Mouse (Mus musculus) limb, embryonic 14.5 days (tissue): Measurements from ENCODE around the gene Atoh1. TPM values are rescaled to one million over a fixed set of nuclear protein-coding genes. Genes with fewer than 3 reads are reported as not detected.

Experiments used
- ATAC-seq: fragments of 200-750 bp; cut with Nextera tagmentation; 2 replicates; pipeline ENCODE4 v1.8.0; 2017; ENCODE audit warnings: low read depth, moderate number of reproducible peaks, moderate TSS enrichment; ENCODE audit not compliant: low FRiP score
- DNase-seq: peaks from one replicate; pipeline ENCODE4 v3.0.0-alpha.2; 2015; ENCODE audit warnings: low spot score
- H3K27ac ChIP-seq: fragments of 300-500 bp; sonication (generic); replicated peaks from 2 replicates; pipeline ENCODE4 v1.5.1; 2014; ENCODE audit warnings: low read depth, mild to moderate bottlenecking, low read length, moderate library complexity, mixed read lengths
- H3K27me3 ChIP-seq: fragments of 300-500 bp; sonication (generic); 2 replicates; pipeline ENCODE4 v1.6.1; 2014; ENCODE audit warnings: low read length, mixed read lengths; ENCODE audit not compliant: control insufficient read depth, insufficient read depth
- H3K36me3 ChIP-seq: fragments of 300-500 bp; sonication (generic); 2 replicates; pipeline ENCODE4 v1.6.1; 2014; ENCODE audit warnings: mild to moderate bottlenecking, low read length, moderate library complexity, mixed read lengths; ENCODE audit not compliant: control insufficient read depth, insufficient read depth
- H3K4me1 ChIP-seq: fragments of 300-500 bp; sonication (generic); 2 replicates; pipeline ENCODE4 v1.6.1; 2014; ENCODE audit warnings: antibody characterized with exemption, low read length, mixed read lengths; ENCODE audit not compliant: control insufficient read depth, insufficient read depth
- H3K4me2 ChIP-seq: fragments of 300-500 bp; sonication (generic); replicated peaks from 2 replicates; pipeline ENCODE4 v1.6.1; 2014; ENCODE audit warnings: low read depth, mild to moderate bottlenecking, low read length, moderate library complexity; ENCODE audit not compliant: severe bottlenecking
- H3K4me3 ChIP-seq: fragments of 300-500 bp; sonication (generic); replicated peaks from 2 replicates; pipeline ENCODE4 v1.5.1; 2014; ENCODE audit warnings: low read length
- H3K9ac ChIP-seq: fragments of 300-500 bp; sonication (generic); 2 replicates; pipeline ENCODE4 v1.6.1; 2014; ENCODE audit warnings: mild to moderate bottlenecking, low read depth, low read length, moderate library complexity; ENCODE audit not compliant: severe bottlenecking
- H3K9me3 ChIP-seq: fragments of 300-500 bp; sonication (generic); 2 replicates; pipeline ENCODE4 v1.6.1; 2016; ENCODE audit warnings: low read length; ENCODE audit not compliant: control insufficient read depth
- POLR2A ChIP-seq: fragments of 200-500 bp; IDR thresholded peaks from 2 replicates; pipeline ENCODE4 v1.8.0; 2012; ENCODE audit warnings: inconsistent platforms, mild to moderate bottlenecking, moderate library complexity, borderline replicate concordance; ENCODE audit not compliant: insufficient read depth, insufficient read length; ENCODE audit errors: extremely low read depth
- WGBS: fragments of 180-500 bp; shearing (Covaris S2); extraction: QIAGEN DNeasy Blood & Tissue Kit; methylation state at CpG from one replicate; pipeline ENCODE4 v1.1.7; 2014; 5-methylcytosine and 5-hydroxymethylcytosine counted together
- polyA plus RNA-seq, 2 experiments: library from polyadenylated mRNA; depleted of rRNA in 1 of 2; stranded (reverse) in 1 of 2; unstranded in 1 of 2; fragments of >200 nt; fragmentation: Nextera tagmentation in 1 of 2; extraction: Ambion mirVana in 1 of 2; gene quantifications; 2 replicates each; pipeline versions ENCODE4 v1.2.1 to v1.2.3; 2012 to 2014

Atoh1 gene
- polyA plus RNA-seq, 2 experiments = 0.04 to 0.14 TPM

- no peak for TF ChIP-seq POLR2A
- Histone ChIP-seq H3K9me3 (no peaks in the 10 kb centered on the region), H3K4me3 (no peak overlapping the region), H3K27me3 (no peaks in the 10 kb centered on the region), H3K4me1 (no peaks in the 10 kb centered on the region), H3K36me3 (no peaks in the 10 kb centered on the region), H3K27ac (no peak overlapping the region), H3K9ac (no peak overlapping the region), H3K4me2 (no peak overlapping the region)
- DNase-seq = no peak
- WGBS = 80% methylated on average over 2 of the region's 2 CpGs
- no peak for ATAC-seq
Observed at GRCm38 (mm10) chr6:64703659-64704058, 25.3 kb upstream of the Atoh1 start.

DNA sequence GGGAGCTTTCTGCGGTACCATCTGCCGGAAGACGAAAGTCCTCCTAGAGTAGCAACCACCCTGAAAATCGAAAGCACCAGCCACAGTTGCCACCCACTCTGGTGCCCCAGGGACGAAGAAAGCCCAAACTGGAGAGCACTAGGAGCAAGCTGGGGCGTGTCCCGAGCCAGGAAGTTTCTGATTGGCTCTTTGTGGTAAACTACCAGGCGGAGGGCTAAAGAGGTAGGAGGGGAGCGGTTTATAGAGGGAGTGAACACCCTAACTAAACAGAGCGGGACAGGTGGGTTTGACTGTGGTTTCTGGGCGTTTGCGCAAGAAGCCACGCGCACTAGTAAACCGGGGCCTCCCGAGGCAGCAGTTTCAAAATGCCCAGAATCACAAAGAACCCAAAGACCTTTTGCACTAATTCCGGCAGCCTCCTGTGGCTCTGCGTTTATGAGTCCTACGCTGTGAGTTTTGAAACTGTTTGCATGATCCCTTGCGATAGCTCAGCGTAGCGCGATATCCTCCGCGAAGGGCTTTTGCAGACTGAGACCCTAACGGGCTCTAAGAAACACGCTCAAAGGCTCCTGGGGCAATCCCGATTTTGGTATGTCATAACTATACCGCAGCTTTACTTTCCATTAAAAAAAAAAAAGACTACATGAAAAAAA, 1.0 kb upstream of the Atoh1 start:
- DNase-seq (no peak), ATAC-seq (no peak)
- Histone ChIP-seq H3K9me3 (no peaks in the 10 kb centered on the region), H3K27me3 (peaks cover 57% of the 10 kb centered on the region), H3K27ac (no peak overlapping the region), H3K36me3 (no peaks in the 10 kb centered on the region), H3K4me2 (peak overlapping the region; percentile 80), H3K4me3 (peak overlapping the region; percentile 41), H3K9ac (no peak overlapping the region), H3K4me1 (peaks cover 14% of the 10 kb centered on the region)
- no peak for TF ChIP-seq POLR2A
- WGBS = under 1% methylated on average over 29 of the region's 29 CpGs

GRCm38 (mm10) chr6:64729231-64730011, 496 bp downstream of the Atoh1 start:
- TF ChIP-seq POLR2A = no peak
- 1% methylated on average over 47 of the region's 53 CpGs for WGBS

DNA sequence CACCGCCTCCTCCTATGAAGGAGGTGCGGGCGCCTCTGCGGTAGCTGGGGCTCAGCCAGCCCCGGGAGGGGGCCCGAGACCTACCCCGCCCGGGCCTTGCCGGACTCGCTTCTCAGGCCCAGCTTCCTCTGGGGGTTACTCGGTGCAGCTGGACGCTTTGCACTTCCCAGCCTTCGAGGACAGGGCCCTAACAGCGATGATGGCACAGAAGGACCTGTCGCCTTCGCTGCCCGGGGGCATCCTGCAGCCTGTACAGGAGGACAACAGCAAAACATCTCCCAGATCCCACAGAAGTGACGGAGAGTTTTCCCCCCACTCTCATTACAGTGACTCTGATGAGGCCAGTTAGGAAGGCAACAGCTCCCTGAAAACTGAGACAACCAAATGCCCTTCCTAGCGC, 1.1 kb downstream of the Atoh1 start:
- H3K27me3 ChIP-seq = peaks cover 78% of the 10 kb centered on the region
- H3K4me1 ChIP-seq = peaks cover 23% of the 10 kb centered on the region
- H3K27ac ChIP-seq = no peak overlapping the region
- peak overlapping the region; percentile 80 for H3K4me2 ChIP-seq
- H3K9ac ChIP-seq = no peak overlapping the region
- WGBS = 0% methylated on average over 19 of the region's 19 CpGs
- no peak for TF ChIP-seq POLR2A
- H3K4me3 ChIP-seq = peak overlapping the region; percentile 41
- DNase-seq (no peak), ATAC-seq (no peak)
- H3K36me3 ChIP-seq = no peaks in the 10 kb centered on the region
- no peaks in the 10 kb centered on the region for H3K9me3 ChIP-seq

More at GRCm38 (mm10) chr6:64729231-64730011, 496 bp downstream of the Atoh1 start:
- peak; percentile 41 for ATAC-seq
- peak overlapping the region; percentile 80 for H3K4me2 ChIP-seq
- no peak for DNase-seq
- H3K4me1 ChIP-seq = peaks cover 19% of the 10 kb centered on the region
- no peaks in the 10 kb centered on the region for H3K9me3 ChIP-seq
- H3K36me3 ChIP-seq = no peaks in the 10 kb centered on the region
- H3K9ac ChIP-seq = no peak overlapping the region
- H3K4me3 ChIP-seq = peak overlapping the region; percentile 41
- no peak overlapping the region for H3K27ac ChIP-seq
- peaks cover 71% of the 10 kb centered on the region for H3K27me3 ChIP-seq

DNA sequence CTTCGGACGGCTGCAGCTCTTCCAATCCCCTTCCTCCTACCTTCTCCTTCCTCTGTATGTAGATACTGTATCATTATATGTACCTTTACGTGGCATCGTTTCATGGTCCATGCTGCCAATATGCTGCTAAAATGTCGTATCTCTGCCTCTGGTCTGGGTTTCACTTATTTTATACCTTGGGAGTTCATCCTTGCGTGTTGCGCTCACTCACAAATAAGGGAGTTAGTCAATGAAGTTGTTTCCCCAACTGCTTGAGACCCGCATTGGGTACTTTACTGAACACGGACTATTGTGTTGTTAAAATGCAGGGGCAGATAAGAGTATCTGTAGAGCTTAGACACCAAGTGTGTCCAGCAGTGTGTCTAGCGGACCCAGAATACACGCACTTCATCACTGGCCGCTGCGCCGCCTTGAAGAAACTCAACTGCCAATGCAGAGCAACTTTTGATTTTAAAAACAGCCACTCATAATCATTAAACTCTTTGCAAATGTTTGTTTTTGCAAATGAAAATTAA, 1.6 kb downstream of the Atoh1 start:
- H3K4me1 ChIP-seq = peaks cover 23% of the 10 kb centered on the region
- DNase-seq (no peak), ATAC-seq (no peak)
- no peak overlapping the region for H3K27ac ChIP-seq
- WGBS = 4% methylated on average over 14 of the region's 14 CpGs
- no peaks in the 10 kb centered on the region for H3K36me3 ChIP-seq
- no peak for TF ChIP-seq POLR2A
- H3K27me3 ChIP-seq = peaks cover 83% of the 10 kb centered on the region
- H3K4me3 ChIP-seq = no peak overlapping the region
- no peak overlapping the region for H3K4me2 ChIP-seq
- no peaks in the 10 kb centered on the region for H3K9me3 ChIP-seq
- H3K9ac ChIP-seq = no peak overlapping the region
